Mouse (Mus musculus) forebrain, postnatal 0 days (tissue): ENCODE data around the gene Iqsec3. TPM values are rescaled to one million over a fixed set of nuclear protein-coding genes. Genes with fewer than 3 reads are reported as not detected.

Source experiments
- ATAC-seq: fragments of 200-750 bp; cut with Nextera tagmentation; 2 replicates; pipeline ENCODE4 v1.8.0; 2017; ENCODE audit warnings: mild to moderate bottlenecking, moderate library complexity
- DNase-seq: peaks from one replicate; pipeline ENCODE4 v3.0.0-alpha.2; 2015
- H3K27ac ChIP-seq: fragments of 300-500 bp; sonication (generic); 2 replicates; pipeline ENCODE4 v1.5.1; 2014; ENCODE audit warnings: low read depth, mild to moderate bottlenecking, antibody characterized with exemption, low read length, moderate library complexity, mixed read lengths
- H3K27me3 ChIP-seq: fragments of 300-500 bp; sonication (generic); 2 replicates; pipeline ENCODE4 v1.6.1; 2014; ENCODE audit warnings: mild to moderate bottlenecking, low read length, mixed read lengths; ENCODE audit not compliant: insufficient read depth
- H3K36me3 ChIP-seq: fragments of 300-500 bp; sonication (generic); 2 replicates; pipeline ENCODE4 v1.6.1; 2014; ENCODE audit warnings: mild to moderate bottlenecking, moderate library complexity; ENCODE audit not compliant: insufficient read depth
- H3K4me1 ChIP-seq: fragments of 300-500 bp; sonication (generic); 2 replicates; pipeline ENCODE4 v1.6.1; 2014; ENCODE audit warnings: antibody characterized with exemption; ENCODE audit not compliant: insufficient read depth
- H3K4me2 ChIP-seq: fragments of 300-500 bp; sonication (generic); 2 replicates; pipeline ENCODE4 v1.6.1; 2014; ENCODE audit warnings: low read depth, mild to moderate bottlenecking, moderate library complexity
- H3K4me3 ChIP-seq: fragments of 300-500 bp; sonication (generic); 2 replicates; pipeline ENCODE4 v1.5.1; 2014; ENCODE audit warnings: low read depth, low read length, mixed read lengths
- H3K9ac ChIP-seq: fragments of 300-500 bp; sonication (generic); 2 replicates; pipeline ENCODE4 v1.6.1; 2014; ENCODE audit warnings: mild to moderate bottlenecking
- H3K9me3 ChIP-seq: fragments of 300-500 bp; sonication (generic); 2 replicates; pipeline ENCODE4 v1.6.1; 2016; ENCODE audit warnings: low read length
- CTCF ChIP-seq: sonication (generic); IDR thresholded peaks from 2 replicates; pipeline ENCODE4 v1.5.1; 2016; ENCODE audit warnings: antibody characterized with exemption, control low read depth, low read depth
- WGBS: fragments of 180-500 bp; shearing (Covaris S2); extraction: QIAGEN DNeasy Blood & Tissue Kit; methylation state at CpG from one replicate; pipeline ENCODE4 v1.1.7; 2014; 5-methylcytosine and 5-hydroxymethylcytosine counted together
- polyA plus RNA-seq: library from polyadenylated mRNA; unstranded; fragments of >200 nt; fragmentation: Nextera tagmentation; extraction: Ambion mirVana; gene quantifications from 2 replicates; pipeline ENCODE4 v1.2.1, GENCODE M21; 2015
- total RNA-seq: library from RNA; depleted of rRNA; stranded (reverse); fragments of >200 nt; gene quantifications from 2 replicates; pipeline ENCODE4 v1.2.3, GENCODE M21; 2014

Gene Iqsec3
- total and polyA plus RNA-seq, 2 experiments from 2014 or later, result 6.8 to 32.4 TPM

DNA sequence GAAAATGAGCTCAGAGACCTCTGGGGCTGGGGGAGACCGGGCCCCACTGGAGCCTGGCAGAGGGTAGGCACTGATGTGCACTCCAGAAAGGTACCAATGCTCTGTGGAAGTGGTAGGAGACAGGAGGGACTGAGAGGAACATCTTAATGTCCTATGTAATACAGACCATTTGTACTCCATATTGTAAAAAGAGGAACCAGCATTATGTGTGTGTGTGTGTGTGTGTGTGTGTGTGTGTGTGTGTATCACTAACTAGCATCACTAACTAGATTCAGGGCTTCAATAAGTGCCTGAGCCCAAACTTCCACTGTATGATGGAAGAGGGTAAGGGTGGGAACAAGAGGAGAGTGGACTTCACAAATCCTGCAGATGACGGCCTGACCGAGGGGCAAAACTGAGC lies 88.1 kb downstream of the Iqsec3 start:
- no peaks in the 10 kb centered on the region for H3K27me3 ChIP-seq
- no peak for TF ChIP-seq CTCF
- no peaks in the 10 kb centered on the region for H3K9me3 ChIP-seq
- 75% methylated on average over 3 of the region's 3 CpGs for WGBS
- peaks cover 10% of the 10 kb centered on the region; the same call in 1 of the 2 replicates for H3K36me3 ChIP-seq
- no peak overlapping the region for H3K4me3 ChIP-seq
- no peak overlapping the region for H3K9ac ChIP-seq
- DNase-seq (no peak), ATAC-seq (no peak)
- H3K4me1 ChIP-seq, result no peaks in the 10 kb centered on the region
- H3K4me2 ChIP-seq, result no peak overlapping the region
- no peak overlapping the region for H3K27ac ChIP-seq

GRCm38 (mm10) chr6:121382071-121382470 lies 91.4 kb downstream of the Iqsec3 start:
- ATAC-seq (no peak), DNase-seq (no peak)
- no peak for TF ChIP-seq CTCF
- no peak overlapping the region for H3K4me2 ChIP-seq
- H3K4me1 ChIP-seq, result no peaks in the 10 kb centered on the region
- H3K27ac ChIP-seq, result no peak overlapping the region
- WGBS, result 48% methylated on average over 10 of the region's 10 CpGs
- H3K9me3 ChIP-seq, result no peaks in the 10 kb centered on the region
- H3K27me3 ChIP-seq, result no peaks in the 10 kb centered on the region
- no peak overlapping the region for H3K9ac ChIP-seq
- peaks cover 10% of the 10 kb centered on the region; the same call in 1 of the 2 replicates for H3K36me3 ChIP-seq
- H3K4me3 ChIP-seq, result no peak overlapping the region

GRCm38 (mm10) chr6:121380576-121380975 lies 92.9 kb downstream of the Iqsec3 start:
- H3K4me1 ChIP-seq, result no peaks in the 10 kb centered on the region
- DNase-seq, result no peak
- no peak for ATAC-seq
- no peaks in the 10 kb centered on the region for H3K9me3 ChIP-seq
- no peak overlapping the region for H3K4me3 ChIP-seq
- no peak overlapping the region for H3K4me2 ChIP-seq
- peaks cover 10% of the 10 kb centered on the region; the same call in 1 of the 2 replicates for H3K36me3 ChIP-seq
- 90% methylated on average over 8 of the region's 8 CpGs for WGBS
- no peak overlapping the region for H3K27ac ChIP-seq
- H3K9ac ChIP-seq, result no peak overlapping the region
- no peaks in the 10 kb centered on the region for H3K27me3 ChIP-seq
- no peak for TF ChIP-seq CTCF

GRCm38 (mm10) chr6:121378256-121378655 lies 95.2 kb downstream of the Iqsec3 start:
- no peaks in the 10 kb centered on the region for H3K27me3 ChIP-seq
- no peak for TF ChIP-seq CTCF
- no peak overlapping the region for H3K4me3 ChIP-seq
- no peak overlapping the region for H3K9ac ChIP-seq
- H3K27ac ChIP-seq, result no peak overlapping the region
- H3K9me3 ChIP-seq, result no peaks in the 10 kb centered on the region
- 55% methylated on average over 4 of the region's 4 CpGs for WGBS
- H3K36me3 ChIP-seq, result peaks cover 2% of the 10 kb centered on the region; the same call in 1 of the 2 replicates
- ATAC-seq (peak; percentile 49), DNase-seq (no peak)
- H3K4me2 ChIP-seq, result no peak overlapping the region
- no peaks in the 10 kb centered on the region for H3K4me1 ChIP-seq

DNA sequence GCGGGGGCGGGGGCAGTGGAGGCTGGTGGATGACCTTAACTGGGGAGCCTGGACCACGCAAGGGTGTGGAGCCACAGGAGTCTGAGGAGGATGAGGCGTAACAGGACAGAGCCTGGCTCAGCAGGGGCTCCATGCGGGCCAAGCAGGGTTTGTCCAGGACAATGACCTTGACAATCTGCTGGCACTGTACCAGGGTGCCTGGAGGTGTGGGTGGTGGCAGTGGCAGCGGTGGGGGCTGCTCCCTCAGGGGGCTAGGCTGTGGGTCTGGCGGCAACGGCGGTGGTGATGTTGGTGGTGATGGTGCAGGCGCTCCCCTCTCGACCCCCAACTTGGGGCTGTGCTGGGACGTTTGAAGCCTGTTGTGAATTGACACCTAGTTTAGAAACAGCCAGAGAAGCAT lies 97.3 kb downstream of the Iqsec3 start:
- ATAC-seq (no peak), DNase-seq (no peak)
- TF ChIP-seq CTCF, result no peak
- H3K9ac ChIP-seq, result no peak overlapping the region
- no peaks in the 10 kb centered on the region for H3K27me3 ChIP-seq
- WGBS, result 85% methylated on average over 12 of the region's 12 CpGs
- H3K36me3 ChIP-seq, result no peaks in the 10 kb centered on the region
- no peak overlapping the region for H3K4me3 ChIP-seq
- no peak overlapping the region for H3K4me2 ChIP-seq
- H3K4me1 ChIP-seq, result no peaks in the 10 kb centered on the region
- no peak overlapping the region for H3K27ac ChIP-seq
- no peaks in the 10 kb centered on the region for H3K9me3 ChIP-seq

DNA sequence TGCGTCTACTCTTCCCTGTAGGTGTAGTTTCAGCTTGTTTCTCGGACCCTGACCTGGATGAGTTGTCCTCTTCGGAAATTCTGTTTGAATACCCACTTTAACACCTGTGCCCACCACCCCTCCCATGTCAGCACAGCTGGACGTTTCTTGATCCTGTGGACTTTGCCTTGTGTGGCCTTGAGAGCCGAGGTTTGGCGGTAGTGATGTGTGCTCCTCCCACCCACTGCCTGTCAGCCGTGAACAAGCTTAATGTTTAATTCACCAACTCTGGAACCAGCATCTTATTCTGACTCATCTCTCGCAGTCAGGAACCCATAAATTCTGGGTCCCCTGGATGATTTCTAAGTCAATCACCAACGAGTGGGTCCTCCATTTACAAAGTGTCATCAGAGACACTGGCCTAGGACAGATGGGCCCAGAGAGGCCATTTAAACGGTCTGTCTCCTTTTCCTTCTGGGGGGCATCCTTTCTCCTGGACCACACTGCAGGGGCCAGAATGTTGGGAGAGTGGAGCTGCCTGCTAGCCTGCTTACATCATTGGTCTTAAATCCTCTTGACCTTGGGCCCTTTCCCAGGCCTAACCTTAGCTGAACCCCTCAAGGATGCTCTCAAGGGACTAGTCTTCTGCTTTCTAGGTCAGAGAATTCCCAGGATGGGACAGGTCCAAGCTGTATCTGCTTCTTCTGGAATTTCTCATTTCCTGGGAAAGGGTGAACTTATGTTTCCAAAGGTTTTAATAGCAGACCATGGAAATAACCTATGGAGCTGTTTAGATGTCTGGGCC lies 102.1 kb downstream of the Iqsec3 start:
- no peak overlapping the region for H3K4me2 ChIP-seq
- ATAC-seq (no peak), DNase-seq (no peak)
- no peaks in the 10 kb centered on the region for H3K4me1 ChIP-seq
- no peak for TF ChIP-seq CTCF
- no peaks in the 10 kb centered on the region for H3K36me3 ChIP-seq
- no peak overlapping the region for H3K4me3 ChIP-seq
- H3K27ac ChIP-seq, result no peak overlapping the region
- H3K9ac ChIP-seq, result no peak overlapping the region
- no peaks in the 10 kb centered on the region for H3K9me3 ChIP-seq
- no peaks in the 10 kb centered on the region for H3K27me3 ChIP-seq
- WGBS, result 75% methylated on average over 10 of the region's 10 CpGs

DNA sequence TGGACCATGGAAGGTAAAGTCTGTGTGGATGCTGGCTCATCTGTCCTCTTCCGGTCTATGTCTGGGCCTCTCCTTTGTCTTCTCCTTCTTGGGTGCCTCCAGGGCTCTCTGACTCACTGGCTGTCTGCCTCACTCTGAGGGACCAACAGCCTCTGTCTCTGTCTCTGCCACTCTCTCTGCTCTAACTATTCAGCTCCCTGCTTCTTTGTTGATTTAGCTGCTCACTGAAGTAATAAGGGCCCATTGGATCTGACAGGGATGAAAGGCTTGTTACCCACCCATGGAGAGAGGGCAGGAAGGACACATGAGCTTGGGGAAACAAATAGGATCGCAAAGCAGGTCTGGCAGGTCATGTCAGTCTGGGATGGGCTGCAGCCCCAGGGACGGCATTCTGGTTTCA lies 106.4 kb downstream of the Iqsec3 start:
- H3K4me3 ChIP-seq, result no peak overlapping the region
- no peak overlapping the region for H3K9ac ChIP-seq
- no peaks in the 10 kb centered on the region for H3K36me3 ChIP-seq
- H3K27ac ChIP-seq, result no peak overlapping the region
- no peaks in the 10 kb centered on the region for H3K27me3 ChIP-seq
- H3K9me3 ChIP-seq, result no peaks in the 10 kb centered on the region
- DNase-seq (no peak), ATAC-seq (no peak)
- H3K4me1 ChIP-seq, result no peaks in the 10 kb centered on the region
- TF ChIP-seq CTCF, result no peak
- no peak overlapping the region for H3K4me2 ChIP-seq
- WGBS, result 71% methylated on average over 3 of the region's 3 CpGs
